Mouse (Mus musculus) CD4-positive, CD25-positive, alpha-beta regulatory T cell (primary cell): ENCODE data around the gene Olfr826. TPM values are rescaled to one million over a fixed set of nuclear protein-coding genes. Genes with fewer than 3 reads are reported as not detected.

ENCODE experiments used
- polyA plus RNA-seq: library from polyadenylated mRNA; unstranded; fragments of 100-300 nt; shearing (Covaris generic); gene quantifications from one replicate; pipeline ENCODE4 v1.2.1, GENCODE M21; 2017

Gene Olfr826
- 0.10 TPM for polyA plus RNA-seq

DNA sequence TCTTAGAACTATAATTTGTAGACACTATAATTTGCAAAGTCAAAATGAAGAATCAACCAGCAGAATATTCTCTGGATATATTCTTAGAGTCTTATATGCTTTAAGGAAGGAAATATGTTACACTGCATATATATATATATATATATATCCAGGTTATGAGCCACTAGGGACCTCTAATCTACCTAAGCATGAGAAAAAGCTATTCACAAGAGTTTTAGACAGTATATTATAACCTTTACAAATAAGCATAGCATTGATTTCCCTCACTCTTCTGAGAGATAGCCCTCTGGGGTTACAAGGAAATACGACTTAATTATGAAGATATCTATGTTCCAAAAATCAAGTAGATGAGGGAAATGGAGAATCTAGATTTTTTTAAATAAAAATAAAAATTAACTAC, at the start of gene Olfr826:
Gene Olfr826, minus strand, starts transcription at position 101 of the 400 bp plus-strand sequence.

GRCm38 (mm10) chr10:130214303-130214702, 30.3 kb upstream of the Olfr826 start, which contains the start of gene Olfr827:
Olfr827 (minus strand) TSS chr10:130214403.

GRCm38 (mm10) chr10:130166666-130167065, 17.3 kb downstream of the Olfr826 start, which contains the start of gene Olfr825:
Olfr825 (minus strand) TSS chr10:130166766.

GRCm38 (mm10) chr10:130129900-130130299, 54.1 kb downstream of the Olfr826 start, which contains the start of gene Olfr824:
Olfr824 (minus strand) TSS chr10:130130000.

Other genes with a start within 250 kb of the Olfr826 start
- gene Olfr818, start 235.1 kb downstream of the Olfr826 start, polyA plus RNA-seq, result not detected
- not detected for gene Olfr819, start 216.9 kb downstream of the Olfr826 start, polyA plus RNA-seq
- gene Olfr247, start 208.0 kb downstream of the Olfr826 start, polyA plus RNA-seq, result not detected
- gene Gm10310, start 199.1 kb downstream of the Olfr826 start, polyA plus RNA-seq, result 0.08 TPM
- gene Olfr820, start 171.6 kb downstream of the Olfr826 start, polyA plus RNA-seq, result not detected
- gene Olfr821, start 153.8 kb downstream of the Olfr826 start, polyA plus RNA-seq, result not detected
- 0.26 TPM for gene Olfr822, start 113.0 kb downstream of the Olfr826 start, polyA plus RNA-seq
- gene Olfr823, start 68.8 kb downstream of the Olfr826 start, polyA plus RNA-seq, result not detected
- gene Olfr824, start 54.2 kb downstream of the Olfr826 start, polyA plus RNA-seq, result 0.19 TPM
- gene Olfr825, start 17.4 kb downstream of the Olfr826 start, polyA plus RNA-seq, result 0.06 TPM
- gene Olfr827, start 30.2 kb upstream of the Olfr826 start, polyA plus RNA-seq, result not detected
- not detected for gene Neurod4, start 96.1 kb upstream of the Olfr826 start, polyA plus RNA-seq
- 218 TPM for gene Tespa1, start 138.7 kb upstream of the Olfr826 start, polyA plus RNA-seq
- gene Vmn2r84, start 210.1 kb upstream of the Olfr826 start, polyA plus RNA-seq, result 1.1 TPM
- not detected for gene Vmn2r85, start 245.5 kb upstream of the Olfr826 start, polyA plus RNA-seq